Mouse (Mus musculus) limb, embryonic 12.5 days (tissue): ENCODE measurements around the gene Sv2c. TPM values are rescaled to one million over a fixed set of nuclear protein-coding genes. Genes with fewer than 3 reads are reported as not detected.
A peak's percentile ranks its signal among the peaks of the same experiment; 100 is the strongest.

Experiments used
- ATAC-seq: fragments of 200-750 bp; cut with Nextera tagmentation; 2 replicates; pipeline ENCODE4 v1.8.0; 2017; ENCODE audit warnings: low read depth, moderate TSS enrichment; ENCODE audit not compliant: insufficient number of reproducible peaks, insufficient read depth, low FRiP score, low TSS enrichment
- H3K27ac ChIP-seq: fragments of 300-500 bp; sonication (generic); 2 replicates; pipeline ENCODE4 v1.5.1; 2016; ENCODE audit warnings: mild to moderate bottlenecking, moderate library complexity
- H3K27me3 ChIP-seq: fragments of 300-500 bp; sonication (generic); 2 replicates; pipeline ENCODE4 v1.6.1; 2016; ENCODE audit warnings: mild to moderate bottlenecking, moderate library complexity
- H3K36me3 ChIP-seq: fragments of 300-500 bp; sonication (generic); 2 replicates; pipeline ENCODE4 v1.6.1; 2016; ENCODE audit warnings: mild to moderate bottlenecking, moderate library complexity
- H3K4me1 ChIP-seq: fragments of 300-500 bp; sonication (generic); replicated peaks from 2 replicates; pipeline ENCODE4 v1.6.1; 2016
- H3K4me2 ChIP-seq: fragments of 300-500 bp; sonication (generic); 2 replicates; pipeline ENCODE4 v1.6.1; 2016; ENCODE audit warnings: mild to moderate bottlenecking, moderate library complexity
- H3K4me3 ChIP-seq: fragments of 300-500 bp; sonication (generic); replicated peaks from 2 replicates; pipeline ENCODE4 v1.5.1; 2016; ENCODE audit warnings: mild to moderate bottlenecking
- H3K9ac ChIP-seq: fragments of 300-500 bp; sonication (generic); replicated peaks from 2 replicates; pipeline ENCODE4 v1.6.1; 2016; ENCODE audit warnings: mild to moderate bottlenecking, moderate library complexity
- H3K9me3 ChIP-seq: fragments of 300-500 bp; sonication (generic); 2 replicates; pipeline ENCODE4 v1.6.1; 2016; ENCODE audit warnings: mild to moderate bottlenecking, moderate library complexity
- WGBS: fragments of 180-500 bp; shearing (Covaris S2); methylation state at CpG from one replicate; pipeline ENCODE4 v1.1.7; 2016; 5-methylcytosine and 5-hydroxymethylcytosine counted together
- polyA plus RNA-seq: library from polyadenylated mRNA; unstranded; fragments of >200 nt; fragmentation: Nextera tagmentation; extraction: Ambion mirVana; gene quantifications from 2 replicates; pipeline ENCODE4 v1.2.1, GENCODE M21; 2016

The Sv2c gene
- polyA plus RNA-seq, 1 experiment from 2014 or later: 1.5 TPM

GRCm38 (mm10) chr13:95965596-95965995 lies 166.8 kb downstream of the Sv2c start:
- no peaks in the 10 kb centered on the region; the same call in 1 of the 2 replicates for H3K4me1 ChIP-seq
- WGBS: 67% methylated on average over 6 of the region's 6 CpGs

GRCm38 (mm10) chr13:95965162-95965561 lies 167.2 kb downstream of the Sv2c start:
- no peak for ATAC-seq
- H3K9ac ChIP-seq: no peak overlapping the region

More at GRCm38 (mm10) chr13:95965596-95965995, 166.8 kb downstream of the Sv2c start:
- Histone ChIP-seq H3K36me3 (no peaks in the 10 kb centered on the region), H3K4me3 (no peak overlapping the region), H3K4me2 (no peak overlapping the region), H3K27me3 (0 out of 2 replicates have a peak, but pooled peaks cover 9% of the 10 kb centered on the region), H3K9ac (no peak overlapping the region), H3K9me3 (no peaks in the 10 kb centered on the region), H3K27ac (no peak overlapping the region)
- no peak for ATAC-seq

GRCm38 (mm10) chr13:95964226-95964625 lies 168.2 kb downstream of the Sv2c start:
- no peaks in the 10 kb centered on the region for H3K36me3 ChIP-seq
- H3K4me2 ChIP-seq: no peak overlapping the region
- H3K27ac ChIP-seq: 0 out of 2 replicates have a peak overlapping the region, but pooled peaks have one; percentile 17
- H3K9ac ChIP-seq: no peak overlapping the region
- WGBS: 54% methylated on average over 8 of the region's 8 CpGs
- H3K9me3 ChIP-seq: no peaks in the 10 kb centered on the region
- peaks cover 10% of the 10 kb centered on the region for H3K4me1 ChIP-seq
- H3K4me3 ChIP-seq: no peak overlapping the region
- no peak for ATAC-seq
- peaks cover 16% of the 10 kb centered on the region; the same call in 1 of the 2 replicates for H3K27me3 ChIP-seq

More at GRCm38 (mm10) chr13:95965162-95965561, 167.2 kb downstream of the Sv2c start:
- peaks cover 11% of the 10 kb centered on the region; the same call in 1 of the 2 replicates for H3K27me3 ChIP-seq
- no peak overlapping the region for H3K27ac ChIP-seq
- H3K36me3 ChIP-seq: no peaks in the 10 kb centered on the region
- H3K9me3 ChIP-seq: no peaks in the 10 kb centered on the region
- H3K4me1 ChIP-seq: peaks cover 3% of the 10 kb centered on the region
- no peak overlapping the region for H3K4me2 ChIP-seq
- 64% methylated on average over 10 of the region's 10 CpGs for WGBS
- no peak overlapping the region for H3K4me3 ChIP-seq

DNA sequence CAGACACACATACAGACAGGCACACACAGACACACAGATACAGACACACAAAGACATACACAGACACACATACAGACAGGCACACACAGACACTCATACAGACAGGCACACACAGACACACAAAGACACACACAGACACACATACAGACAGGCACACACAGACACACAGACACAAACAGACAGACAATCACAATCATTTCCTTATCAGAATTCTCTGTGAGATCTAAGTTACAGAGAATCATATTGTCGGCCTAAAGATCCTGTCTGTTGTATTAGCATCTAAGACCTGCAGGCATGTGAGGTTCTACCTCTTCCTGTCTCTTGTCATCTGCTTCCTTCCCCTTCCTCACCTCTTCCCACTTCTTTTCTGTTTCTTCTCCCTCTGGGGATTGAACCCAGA lies 168.7 kb downstream of the Sv2c start:
- Histone ChIP-seq H3K4me3 (no peak overlapping the region), H3K4me1 (peaks cover 10% of the 10 kb centered on the region), H3K9me3 (no peaks in the 10 kb centered on the region), H3K36me3 (no peaks in the 10 kb centered on the region), H3K27me3 (peaks cover 16% of the 10 kb centered on the region; the same call in 1 of the 2 replicates), H3K27ac (no peak overlapping the region), H3K4me2 (no peak overlapping the region), H3K9ac (no peak overlapping the region)
- no peak for ATAC-seq
- 95% methylated on average over 1 of the region's 1 CpGs for WGBS

DNA sequence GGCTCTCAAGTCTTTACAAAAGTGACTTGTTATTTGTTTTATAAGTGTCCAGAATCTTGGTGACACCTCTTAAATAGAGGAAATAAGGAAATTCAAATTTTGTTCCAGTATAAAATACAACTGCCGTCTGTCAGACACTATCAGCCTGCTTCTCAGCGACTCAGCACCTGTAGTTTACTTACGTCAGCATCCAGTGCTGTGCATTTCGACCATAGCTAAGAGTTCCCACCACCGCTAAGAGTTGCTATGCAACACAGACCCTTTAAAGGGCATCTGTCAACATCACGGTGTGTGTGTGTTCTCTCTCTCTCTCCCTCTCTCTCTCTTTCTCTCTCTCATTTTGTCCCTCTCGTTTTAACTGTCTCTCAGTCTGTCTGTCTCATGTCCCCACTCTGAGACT lies 170.5 kb downstream of the Sv2c start:
- WGBS: 33% methylated on average over 7 of the region's 7 CpGs
- Histone ChIP-seq H3K9me3 (no peaks in the 10 kb centered on the region), H3K36me3 (no peaks in the 10 kb centered on the region), H3K9ac (no peak overlapping the region), H3K4me3 (no peak overlapping the region), H3K4me2 (peak overlapping the region; percentile 78), H3K27ac (no peak overlapping the region), H3K4me1 (peaks cover 10% of the 10 kb centered on the region), H3K27me3 (peaks cover 16% of the 10 kb centered on the region; the same call in 1 of the 2 replicates)
- no peak for ATAC-seq

DNA sequence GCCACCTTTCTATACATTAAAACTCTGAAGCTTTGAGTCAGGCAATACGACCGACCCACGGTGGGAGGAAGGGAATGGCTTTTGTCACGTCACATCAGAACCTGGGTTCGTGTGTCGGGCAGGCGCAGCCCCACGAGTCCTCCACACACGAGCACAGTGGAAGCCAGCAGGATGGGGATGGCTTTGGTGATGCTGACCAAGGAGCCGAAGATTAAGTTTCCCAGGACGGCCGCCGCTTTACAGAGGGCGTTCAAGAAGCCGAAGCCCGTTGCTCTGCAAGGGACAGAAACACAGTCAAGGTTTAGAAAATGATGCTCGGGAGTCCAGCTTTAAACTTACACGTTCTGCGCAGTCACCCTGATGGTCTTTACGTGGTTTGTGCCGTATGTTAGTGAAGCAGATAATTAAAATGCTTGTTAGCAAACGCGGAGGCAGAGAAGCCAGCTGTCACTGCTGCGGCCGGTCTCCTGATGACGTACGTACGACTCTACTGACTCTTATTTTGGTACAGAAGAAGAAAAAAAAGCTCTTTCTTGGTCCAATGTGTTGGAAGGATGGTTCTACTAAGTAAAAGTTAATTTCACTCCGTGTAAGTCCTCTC lies 171.1 kb downstream of the Sv2c start:
- no peak for ATAC-seq
- H3K9me3 ChIP-seq: no peaks in the 10 kb centered on the region
- H3K4me2 ChIP-seq: peak overlapping the region; percentile 78
- no peaks in the 10 kb centered on the region for H3K36me3 ChIP-seq
- peak overlapping the region; percentile 60 for H3K9ac ChIP-seq
- H3K4me1 ChIP-seq: peaks cover 10% of the 10 kb centered on the region
- H3K27me3 ChIP-seq: peaks cover 16% of the 10 kb centered on the region; the same call in 1 of the 2 replicates
- 12% methylated on average over 29 of the region's 29 CpGs for WGBS
- H3K27ac ChIP-seq: no peak overlapping the region
- H3K4me3 ChIP-seq: peak overlapping the region; percentile 43

GRCm38 (mm10) chr13:95960477-95961185 lies 171.7 kb downstream of the Sv2c start:
- H3K9me3 ChIP-seq: no peaks in the 10 kb centered on the region
- H3K4me3 ChIP-seq: peak overlapping the region; percentile 43
- H3K27ac ChIP-seq: no peak overlapping the region
- peak overlapping the region; percentile 60 for H3K9ac ChIP-seq
- ATAC-seq: no peak
- H3K36me3 ChIP-seq: no peaks in the 10 kb centered on the region
- peaks cover 10% of the 10 kb centered on the region for H3K4me1 ChIP-seq
- peak overlapping the region; percentile 78 for H3K4me2 ChIP-seq
- peaks cover 16% of the 10 kb centered on the region; the same call in 1 of the 2 replicates for H3K27me3 ChIP-seq
- WGBS: 12% methylated on average over 10 of the region's 10 CpGs

GRCm38 (mm10) chr13:95959651-95960476 lies 172.5 kb downstream of the Sv2c start:
- 5% methylated on average over 14 of the region's 14 CpGs for WGBS
- H3K4me3 ChIP-seq: 0 out of 2 replicates have a peak overlapping the region, but pooled peaks have one; percentile 1
- no peak overlapping the region for H3K9ac ChIP-seq
- H3K27ac ChIP-seq: no peak overlapping the region
- peaks cover 16% of the 10 kb centered on the region; the same call in 1 of the 2 replicates for H3K27me3 ChIP-seq
- peak overlapping the region; percentile 45 for H3K4me2 ChIP-seq
- H3K9me3 ChIP-seq: no peaks in the 10 kb centered on the region
- no peaks in the 10 kb centered on the region for H3K36me3 ChIP-seq
- no peak for ATAC-seq
- H3K4me1 ChIP-seq: peaks cover 10% of the 10 kb centered on the region

GRCm38 (mm10) chr13:95957134-95957533 lies 175.2 kb downstream of the Sv2c start:
- Histone ChIP-seq H3K4me2 (no peak overlapping the region), H3K4me1 (peaks cover 10% of the 10 kb centered on the region), H3K27ac (no peak overlapping the region), H3K9me3 (no peaks in the 10 kb centered on the region), H3K4me3 (no peak overlapping the region), H3K36me3 (no peaks in the 10 kb centered on the region), H3K9ac (no peak overlapping the region), H3K27me3 (peaks cover 7% of the 10 kb centered on the region; the same call in 1 of the 2 replicates)
- no peak for ATAC-seq
- WGBS: 84% methylated on average over 10 of the region's 10 CpGs

- Histone ChIP-seq H3K27ac (no peak overlapping the region), H3K4me1 (peaks cover 10% of the 10 kb centered on the region), H3K4me2 (no peak overlapping the region), H3K36me3 (no peaks in the 10 kb centered on the region), H3K27me3 (peaks cover 7% of the 10 kb centered on the region; the same call in 1 of the 2 replicates), H3K4me3 (no peak overlapping the region), H3K9me3 (no peaks in the 10 kb centered on the region), H3K9ac (no peak overlapping the region)
- 74% methylated on average over 2 of the region's 2 CpGs for whole genome bisulfite sequencing
- ATAC-seq: no peak
These were observed 176.0 kb downstream of the Sv2c start for GRCm38 (mm10) chr13:95956327-95956781.
